Mouse (Mus musculus) G1E (cell line): Measurements from ENCODE around the gene Nkx6-2.

Source experiments
- CTCF ChIP-seq: IDR thresholded peaks from 2 replicates; pipeline ENCODE4 v1.5.1; 2012; ENCODE audit warnings: low read depth, low read length, inconsistent platforms, mixed read lengths
- POLR2AphosphoS5 ChIP-seq: IDR thresholded peaks from 2 replicates; pipeline ENCODE4 v1.6.1; 2012; ENCODE audit warnings: low read depth, low read length, inconsistent platforms; ENCODE audit not compliant: insufficient replicate concordance

GRCm38 (mm10) chr7:139585183-139585821 lies 2.7 kb upstream of the Nkx6-2 start:
- TF ChIP-seq POLR2AphosphoS5, result no peak
- no peak for TF ChIP-seq CTCF
